Mouse (Mus musculus) limb, embryonic 14.5 days (tissue): Measurements from ENCODE around the gene Krtap15. TPM values are rescaled to one million over a fixed set of nuclear protein-coding genes. Genes with fewer than 3 reads are reported as not detected.

Experiments used
- ATAC-seq: fragments of 200-750 bp; cut with Nextera tagmentation; 2 replicates; pipeline ENCODE4 v1.8.0; 2017; ENCODE audit warnings: low read depth, moderate number of reproducible peaks, moderate TSS enrichment; ENCODE audit not compliant: low FRiP score
- DNase-seq: peaks from one replicate; pipeline ENCODE4 v3.0.0-alpha.2; 2015; ENCODE audit warnings: low spot score
- H3K27ac ChIP-seq: fragments of 300-500 bp; sonication (generic); replicated peaks from 2 replicates; pipeline ENCODE4 v1.5.1; 2014; ENCODE audit warnings: low read depth, mild to moderate bottlenecking, low read length, moderate library complexity, mixed read lengths
- H3K27me3 ChIP-seq: fragments of 300-500 bp; sonication (generic); 2 replicates; pipeline ENCODE4 v1.6.1; 2014; ENCODE audit warnings: low read length, mixed read lengths; ENCODE audit not compliant: control insufficient read depth, insufficient read depth
- H3K36me3 ChIP-seq: fragments of 300-500 bp; sonication (generic); 2 replicates; pipeline ENCODE4 v1.6.1; 2014; ENCODE audit warnings: mild to moderate bottlenecking, low read length, moderate library complexity, mixed read lengths; ENCODE audit not compliant: control insufficient read depth, insufficient read depth
- H3K4me1 ChIP-seq: fragments of 300-500 bp; sonication (generic); 2 replicates; pipeline ENCODE4 v1.6.1; 2014; ENCODE audit warnings: antibody characterized with exemption, low read length, mixed read lengths; ENCODE audit not compliant: control insufficient read depth, insufficient read depth
- H3K4me2 ChIP-seq: fragments of 300-500 bp; sonication (generic); replicated peaks from 2 replicates; pipeline ENCODE4 v1.6.1; 2014; ENCODE audit warnings: low read depth, mild to moderate bottlenecking, low read length, moderate library complexity; ENCODE audit not compliant: severe bottlenecking
- H3K4me3 ChIP-seq: fragments of 300-500 bp; sonication (generic); replicated peaks from 2 replicates; pipeline ENCODE4 v1.5.1; 2014; ENCODE audit warnings: low read length
- H3K9ac ChIP-seq: fragments of 300-500 bp; sonication (generic); 2 replicates; pipeline ENCODE4 v1.6.1; 2014; ENCODE audit warnings: mild to moderate bottlenecking, low read depth, low read length, moderate library complexity; ENCODE audit not compliant: severe bottlenecking
- H3K9me3 ChIP-seq: fragments of 300-500 bp; sonication (generic); 2 replicates; pipeline ENCODE4 v1.6.1; 2016; ENCODE audit warnings: low read length; ENCODE audit not compliant: control insufficient read depth
- POLR2A ChIP-seq: fragments of 200-500 bp; IDR thresholded peaks from 2 replicates; pipeline ENCODE4 v1.8.0; 2012; ENCODE audit warnings: inconsistent platforms, mild to moderate bottlenecking, moderate library complexity, borderline replicate concordance; ENCODE audit not compliant: insufficient read depth, insufficient read length; ENCODE audit errors: extremely low read depth
- WGBS: fragments of 180-500 bp; shearing (Covaris S2); extraction: QIAGEN DNeasy Blood & Tissue Kit; methylation state at CpG from one replicate; pipeline ENCODE4 v1.1.7; 2014; 5-methylcytosine and 5-hydroxymethylcytosine counted together
- polyA plus RNA-seq, 2 experiments: library from polyadenylated mRNA; depleted of rRNA in 1 of 2; stranded (reverse) in 1 of 2; unstranded in 1 of 2; fragments of >200 nt; fragmentation: Nextera tagmentation in 1 of 2; extraction: Ambion mirVana in 1 of 2; gene quantifications; 2 replicates each; pipeline versions ENCODE4 v1.2.1 to v1.2.3; 2012 to 2014

The Krtap15 gene
- polyA plus RNA-seq (2012; rRNA removed) = not detected in 2 replicates
- polyA plus RNA-seq (2014; fragmentation: Nextera tagmentation; extraction: Ambion mirVana) = not detected in 2 replicates

DNA sequence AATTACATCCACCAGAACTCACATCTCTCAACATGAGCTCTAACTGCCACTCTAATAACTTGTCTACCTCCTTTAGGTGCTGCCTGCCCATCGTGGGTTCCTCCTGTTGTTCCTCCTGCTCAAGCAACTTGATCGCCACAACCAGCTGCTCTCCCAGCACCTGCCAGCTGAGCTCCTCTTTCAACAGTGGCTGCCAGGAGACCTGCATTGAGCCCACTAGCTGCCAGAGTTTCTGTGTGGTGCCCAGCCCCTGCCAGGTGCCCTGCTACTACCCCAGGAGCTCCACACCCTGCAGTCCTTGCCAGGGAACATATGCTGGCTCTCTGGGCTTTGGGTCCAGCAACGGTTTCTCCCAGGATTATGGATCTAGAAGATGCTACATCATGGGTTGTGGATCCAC lies at the start of gene Krtap15:
Gene Krtap15 (plus strand): TSS at position 150 of the 400 bp plus-strand sequence.
- Histone ChIP-seq H3K36me3 (no peaks in the 10 kb centered on the region), H3K4me2 (no peak within 1 kb of the TSS), H3K4me3 (no peak within 1 kb of the TSS), H3K9me3 (no peaks in the 10 kb centered on the region), H3K9ac (no peak within 1 kb of the TSS), H3K27me3 (no peaks in the 10 kb centered on the region), H3K4me1 (no peaks in the 10 kb centered on the region), H3K27ac (no peak within 1 kb of the TSS)
- no peak for DNase-seq
- no peak for ATAC-seq
- 85% methylated on average over 3 of the region's 3 CpGs for WGBS
- TF ChIP-seq POLR2A = no peak

GRCm38 (mm10) chr16:88774106-88774505 lies 45.9 kb upstream of the Krtap15 start, which contains the start of gene 2310057N15Rik:
Gene 2310057N15Rik (minus strand): TSS chr16:88774206.
- 82% methylated on average over 2 of the region's 2 CpGs for WGBS
- Histone ChIP-seq H3K36me3 (no peaks in the 10 kb centered on the region), H3K4me1 (no peaks in the 10 kb centered on the region), H3K27me3 (no peaks in the 10 kb centered on the region), H3K9ac (no peak within 1 kb of the TSS), H3K4me3 (no peak within 1 kb of the TSS), H3K9me3 (no peaks in the 10 kb centered on the region), H3K4me2 (no peak within 1 kb of the TSS), H3K27ac (no peak within 1 kb of the TSS)
- DNase-seq = no peak
- ATAC-seq = no peak
- no peak for TF ChIP-seq POLR2A

DNA sequence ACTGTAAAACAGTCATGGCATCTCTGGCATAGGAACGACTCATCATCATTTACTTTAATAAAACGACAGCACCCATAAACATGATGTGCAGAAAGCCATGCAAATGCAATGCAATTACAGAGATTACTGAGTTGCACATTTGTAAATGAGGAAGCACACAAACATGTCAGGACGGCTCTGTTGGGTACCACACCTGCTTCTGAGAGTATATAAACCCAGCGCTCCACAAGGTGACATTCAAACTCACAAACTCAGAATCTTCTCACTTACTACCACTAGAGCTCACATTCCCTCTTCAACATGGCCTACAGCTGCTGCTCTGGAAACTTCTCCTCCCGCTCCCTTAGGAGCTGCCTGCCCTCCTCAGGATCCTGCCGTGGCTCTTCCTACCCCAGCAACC lies 42.4 kb upstream of the Krtap15 start, which contains the start of gene Gm5965:
Gene Gm5965 (plus strand): TSS at position 301 of the 400 bp plus-strand sequence.
- Histone ChIP-seq H3K9ac (no peak within 1 kb of the TSS), H3K9me3 (no peaks in the 10 kb centered on the region), H3K4me3 (no peak within 1 kb of the TSS), H3K27ac (no peak within 1 kb of the TSS), H3K36me3 (no peaks in the 10 kb centered on the region), H3K4me1 (no peaks in the 10 kb centered on the region), H3K27me3 (no peaks in the 10 kb centered on the region), H3K4me2 (no peak within 1 kb of the TSS)
- 82% methylated on average over 5 of the region's 6 CpGs for WGBS
- ATAC-seq (no peak), DNase-seq (no peak)
- TF ChIP-seq POLR2A = no peak

DNA sequence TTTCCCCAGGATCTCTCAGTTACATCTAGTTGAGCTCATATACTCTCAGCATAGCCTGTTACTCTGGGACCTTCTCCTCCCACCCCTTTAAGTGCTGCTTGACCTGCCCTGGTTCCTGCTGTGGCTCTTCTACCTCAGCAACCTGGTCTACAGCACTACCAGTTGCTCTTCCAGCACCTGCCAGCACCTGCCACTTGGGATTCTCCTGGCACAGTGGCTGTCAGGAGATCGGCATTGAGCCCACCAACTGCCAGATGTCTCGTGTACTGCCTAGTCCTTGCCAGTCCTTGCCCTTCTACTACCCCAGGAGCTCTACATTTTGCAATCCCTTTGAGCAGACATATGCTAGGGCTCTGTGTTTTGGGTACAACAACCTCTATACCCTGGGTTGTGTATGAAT lies 33.2 kb upstream of the Krtap15 start:
- Histone ChIP-seq H3K4me2 (no peak overlapping the region), H3K9me3 (no peaks in the 10 kb centered on the region), H3K9ac (no peak overlapping the region), H3K4me3 (no peak overlapping the region), H3K27ac (no peak overlapping the region), H3K4me1 (no peaks in the 10 kb centered on the region), H3K27me3 (no peaks in the 10 kb centered on the region), H3K36me3 (no peaks in the 10 kb centered on the region)
- TF ChIP-seq POLR2A = no peak
- DNase-seq (no peak), ATAC-seq (no peak)
- WGBS = 76% methylated on average over 2 of the region's 2 CpGs

- Histone ChIP-seq H3K9me3 (no peaks in the 10 kb centered on the region), H3K27ac (no peak within 1 kb of the TSS), H3K4me1 (no peaks in the 10 kb centered on the region), H3K4me2 (no peak within 1 kb of the TSS), H3K4me3 (no peak within 1 kb of the TSS), H3K27me3 (no peaks in the 10 kb centered on the region), H3K9ac (no peak within 1 kb of the TSS), H3K36me3 (no peaks in the 10 kb centered on the region)
- 80% methylated on average over 2 of the region's 2 CpGs for WGBS
- no peak for DNase-seq
- ATAC-seq = no peak
- no peak for TF ChIP-seq POLR2A
Observed at GRCm38 (mm10) chr16:88811827-88812226, 8.2 kb upstream of the Krtap15 start, which contains the start of gene Gm20741. Gene Gm20741 (minus strand): TSS chr16:88812220.
